Mouse (Mus musculus): ENCODE measurements around the gene Hoxa10. TPM values are rescaled to one million over a fixed set of nuclear protein-coding genes. Genes with fewer than 3 reads are reported as not detected.

The Hoxa10 gene
- polyA plus RNA-seq, 1 experiment from 2014 or later, result not detected

GRCm38 (mm10) chr6:52229558-52230416 lies 10.9 kb downstream of the Hoxa10 start:
- 2% methylated on average over 44 of the region's 44 CpGs for WGBS
- DNase-seq, result no peak
- no peak for ATAC-seq (ENCODE audit: low FRiP score, low TSS enrichment)
- no peak overlapping the region for H3K4me2 ChIP-seq (ENCODE audit: low read length)
- H3K4me3 ChIP-seq (replicated peaks; ENCODE audit: low read depth, low read length), result no peak overlapping the region
- H3K9ac ChIP-seq (replicated peaks; ENCODE audit: low read length), result no peak overlapping the region
- H3K27me3 ChIP-seq (ENCODE audit: control insufficient read depth, insufficient read depth, low read length), result peaks cover 96% of the 10 kb centered on the region
- H3K9me3 ChIP-seq (ENCODE audit: control insufficient read depth, low read length), result no peaks in the 10 kb centered on the region
- H3K36me3 ChIP-seq (ENCODE audit: control insufficient read depth, insufficient read depth, low read length), result no peaks in the 10 kb centered on the region
- no peak overlapping the region for H3K27ac ChIP-seq (replicated peaks; ENCODE audit: low read depth, low read length)
- no peaks in the 10 kb centered on the region for H3K4me1 ChIP-seq (ENCODE audit: control insufficient read depth, insufficient read depth, low read length)

GRCm38 (mm10) chr6:52228475-52229465 lies 11.9 kb downstream of the Hoxa10 start:
- Histone ChIP-seq H3K36me3 (ENCODE audit: control insufficient read depth, insufficient read depth, low read length) (no peaks in the 10 kb centered on the region), H3K4me1 (ENCODE audit: control insufficient read depth, insufficient read depth, low read length) (no peaks in the 10 kb centered on the region), H3K4me2 (ENCODE audit: low read length) (no peak overlapping the region), H3K27ac (replicated peaks; ENCODE audit: low read depth, low read length) (no peak overlapping the region), H3K27me3 (ENCODE audit: control insufficient read depth, insufficient read depth, low read length) (peaks cover 96% of the 10 kb centered on the region), H3K9ac (replicated peaks; ENCODE audit: low read length) (no peak overlapping the region), H3K4me3 (replicated peaks; ENCODE audit: low read depth, low read length) (no peak overlapping the region), H3K9me3 (ENCODE audit: control insufficient read depth, low read length) (no peaks in the 10 kb centered on the region)
- WGBS, result 1% methylated on average over 38 of the region's 38 CpGs
- ATAC-seq (ENCODE audit: low FRiP score, low TSS enrichment) (no peak), DNase-seq (no peak)

DNA sequence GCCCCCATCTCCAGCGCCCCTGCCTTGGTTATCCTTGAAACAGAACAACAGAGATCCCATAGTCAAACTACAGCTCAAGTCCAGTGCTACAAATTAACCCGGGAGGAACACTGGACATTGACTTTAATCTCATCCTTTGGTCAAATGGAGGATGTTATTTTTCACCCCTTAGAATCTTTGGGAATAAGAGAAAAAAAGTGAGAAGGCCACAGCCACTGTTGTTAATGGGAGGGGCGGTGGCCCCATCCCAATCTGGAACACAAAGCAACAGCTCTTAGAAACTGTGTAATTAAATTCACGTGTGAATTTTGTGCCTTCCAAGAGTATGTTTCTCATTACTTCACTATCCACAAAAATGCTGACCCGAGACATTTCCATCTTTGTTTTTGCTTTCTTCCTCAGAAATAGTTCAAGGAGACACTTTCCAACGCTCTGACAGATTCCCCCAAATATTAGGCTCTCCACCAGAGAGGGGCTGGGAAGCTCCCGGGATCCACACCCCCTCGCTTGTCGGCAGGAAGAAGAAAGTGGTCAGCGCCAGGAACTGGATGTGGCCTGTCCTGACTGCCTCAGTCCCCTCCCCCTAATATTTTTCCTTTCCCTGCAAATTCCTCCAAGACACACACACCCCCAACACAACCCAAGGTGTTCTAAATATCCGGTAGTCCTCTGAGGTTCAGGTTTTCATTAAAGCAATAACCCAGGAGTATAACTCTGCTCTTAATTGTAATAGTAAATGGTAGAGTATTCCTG lies 13.0 kb downstream of the Hoxa10 start:
- 3% methylated on average over 11 of the region's 11 CpGs for WGBS

GRCm38 (mm10) chr6:52226569-52227257 lies 13.9 kb downstream of the Hoxa10 start:
- no peak overlapping the region for H3K4me2 ChIP-seq (ENCODE audit: low read length)
- H3K4me3 ChIP-seq (replicated peaks; ENCODE audit: low read depth, low read length), result no peak overlapping the region
- no peaks in the 10 kb centered on the region for H3K4me1 ChIP-seq (ENCODE audit: control insufficient read depth, insufficient read depth, low read length)
- H3K9ac ChIP-seq (replicated peaks; ENCODE audit: low read length), result no peak overlapping the region
- H3K27me3 ChIP-seq (ENCODE audit: control insufficient read depth, insufficient read depth, low read length), result peaks cover 96% of the 10 kb centered on the region
- H3K27ac ChIP-seq (replicated peaks; ENCODE audit: low read depth, low read length), result no peak overlapping the region
- ATAC-seq (ENCODE audit: low FRiP score, low TSS enrichment), result no peak
- no peaks in the 10 kb centered on the region for H3K36me3 ChIP-seq (ENCODE audit: control insufficient read depth, insufficient read depth, low read length)
- 4% methylated on average over 26 of the region's 26 CpGs for WGBS
- no peaks in the 10 kb centered on the region for H3K9me3 ChIP-seq (ENCODE audit: control insufficient read depth, low read length)
- no peak for DNase-seq

More for the DNA sequence above, 13.0 kb downstream of the Hoxa10 start:
- Histone ChIP-seq H3K27ac (replicated peaks; ENCODE audit: low read depth, low read length) (no peak overlapping the region), H3K4me3 (replicated peaks; ENCODE audit: low read depth, low read length) (no peak overlapping the region), H3K27me3 (ENCODE audit: control insufficient read depth, insufficient read depth, low read length) (peaks cover 96% of the 10 kb centered on the region), H3K4me2 (ENCODE audit: low read length) (no peak overlapping the region), H3K36me3 (ENCODE audit: control insufficient read depth, insufficient read depth, low read length) (no peaks in the 10 kb centered on the region), H3K4me1 (ENCODE audit: control insufficient read depth, insufficient read depth, low read length) (no peaks in the 10 kb centered on the region), H3K9me3 (ENCODE audit: control insufficient read depth, low read length) (no peaks in the 10 kb centered on the region), H3K9ac (replicated peaks; ENCODE audit: low read length) (no peak overlapping the region)
- ATAC-seq (ENCODE audit: low FRiP score, low TSS enrichment) (no peak), DNase-seq (no peak)

- Histone ChIP-seq H3K36me3 (ENCODE audit: control insufficient read depth, insufficient read depth, low read length) (no peaks in the 10 kb centered on the region), H3K4me2 (ENCODE audit: low read length) (no peak overlapping the region), H3K27me3 (ENCODE audit: control insufficient read depth, insufficient read depth, low read length) (peaks cover 97% of the 10 kb centered on the region), H3K9ac (replicated peaks; ENCODE audit: low read length) (no peak overlapping the region), H3K9me3 (ENCODE audit: control insufficient read depth, low read length) (no peaks in the 10 kb centered on the region), H3K4me3 (replicated peaks; ENCODE audit: low read depth, low read length) (no peak overlapping the region), H3K4me1 (ENCODE audit: control insufficient read depth, insufficient read depth, low read length) (no peaks in the 10 kb centered on the region), H3K27ac (replicated peaks; ENCODE audit: low read depth, low read length) (no peak overlapping the region)
- WGBS, result 3% methylated on average over 69 of the region's 69 CpGs
- DNase-seq (no peak), ATAC-seq (ENCODE audit: low FRiP score, low TSS enrichment) (no peak)
Observed at GRCm38 (mm10) chr6:52225612-52226568, 14.8 kb downstream of the Hoxa10 start.

DNA sequence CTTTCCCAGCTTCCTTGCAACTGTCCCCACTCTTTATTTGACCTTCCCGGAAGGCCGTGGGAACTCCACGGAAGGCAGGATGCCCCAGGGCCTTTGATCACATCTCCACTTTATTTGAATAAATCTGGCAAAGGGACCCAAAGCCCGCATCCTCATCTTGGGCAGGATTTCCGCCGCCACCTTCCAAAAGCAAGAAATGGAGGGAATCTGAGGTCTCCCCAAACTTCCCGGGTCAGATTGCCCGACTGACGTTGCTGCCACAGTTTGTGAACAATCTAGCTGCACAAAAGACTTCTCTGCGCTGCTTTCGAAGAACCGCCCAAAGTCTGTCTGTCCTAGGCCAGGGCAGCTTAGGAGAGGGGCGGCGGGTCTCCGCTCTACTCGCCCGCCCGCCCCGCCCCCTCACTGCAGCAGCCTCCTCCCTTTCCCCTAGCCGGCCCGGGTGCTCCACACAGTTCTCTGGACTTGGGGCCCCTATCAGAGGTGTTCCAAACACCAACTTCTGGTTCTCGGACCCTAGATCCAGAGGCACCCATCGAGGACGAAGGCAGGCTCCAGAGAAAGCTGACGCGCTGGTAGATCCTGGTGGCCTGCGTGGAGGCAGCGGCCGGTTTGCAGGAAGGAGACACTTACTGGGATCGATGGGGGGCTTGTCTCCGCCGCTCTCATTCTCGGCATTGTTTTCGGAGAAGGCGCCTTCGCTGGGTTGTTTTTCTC lies 15.6 kb downstream of the Hoxa10 start:
- Histone ChIP-seq H3K4me3 (replicated peaks; ENCODE audit: low read depth, low read length) (no peak overlapping the region), H3K36me3 (ENCODE audit: control insufficient read depth, insufficient read depth, low read length) (no peaks in the 10 kb centered on the region), H3K27me3 (ENCODE audit: control insufficient read depth, insufficient read depth, low read length) (peaks cover 97% of the 10 kb centered on the region), H3K4me2 (ENCODE audit: low read length) (no peak overlapping the region), H3K4me1 (ENCODE audit: control insufficient read depth, insufficient read depth, low read length) (no peaks in the 10 kb centered on the region), H3K27ac (replicated peaks; ENCODE audit: low read depth, low read length) (no peak overlapping the region), H3K9me3 (ENCODE audit: control insufficient read depth, low read length) (no peaks in the 10 kb centered on the region), H3K9ac (replicated peaks; ENCODE audit: low read length) (no peak overlapping the region)
- DNase-seq (no peak), ATAC-seq (ENCODE audit: low FRiP score, low TSS enrichment) (no peak)
- WGBS, result 2% methylated on average over 36 of the region's 36 CpGs
